Mouse (Mus musculus) kidney, embryonic 16.5 days (tissue): Measurements from ENCODE around the gene Pgc. TPM values are rescaled to one million over a fixed set of nuclear protein-coding genes. Genes with fewer than 3 reads are reported as not detected.

Source experiments
- ATAC-seq: fragments of 200-750 bp; cut with Nextera tagmentation; 2 replicates; pipeline ENCODE4 v1.8.0; 2017; ENCODE audit warnings: moderate TSS enrichment; ENCODE audit not compliant: low FRiP score, low TSS enrichment
- H3K27ac ChIP-seq: fragments of 300-500 bp; sonication (generic); 2 replicates; pipeline ENCODE4 v1.5.1; 2014; ENCODE audit warnings: low read length
- H3K27me3 ChIP-seq: fragments of 300-500 bp; sonication (generic); 2 replicates; pipeline ENCODE4 v1.6.1; 2014; ENCODE audit warnings: low read length, control low read depth, mixed read lengths; ENCODE audit not compliant: insufficient read depth
- H3K36me3 ChIP-seq: fragments of 300-500 bp; sonication (generic); 2 replicates; pipeline ENCODE4 v1.6.1; 2014; ENCODE audit warnings: low read length, control low read depth, mixed read lengths; ENCODE audit not compliant: insufficient read depth
- H3K4me1 ChIP-seq: fragments of 300-500 bp; sonication (generic); 2 replicates; pipeline ENCODE4 v1.6.1; 2014; ENCODE audit warnings: low read length, control low read depth, mixed read lengths; ENCODE audit not compliant: insufficient read depth
- H3K4me2 ChIP-seq: fragments of 300-500 bp; sonication (generic); replicated peaks from 2 replicates; pipeline ENCODE4 v1.6.1; 2014; ENCODE audit warnings: low read depth, low read length
- H3K4me3 ChIP-seq: fragments of 300-500 bp; sonication (generic); 2 replicates; pipeline ENCODE4 v1.5.1; 2014; ENCODE audit warnings: mild to moderate bottlenecking, low read length
- H3K9ac ChIP-seq: fragments of 300-500 bp; sonication (generic); replicated peaks from 2 replicates; pipeline ENCODE4 v1.6.1; 2014; ENCODE audit warnings: low read length
- H3K9me3 ChIP-seq: fragments of 300-500 bp; sonication (generic); 2 replicates; pipeline ENCODE4 v1.6.1; 2016; ENCODE audit warnings: low read length, control low read depth
- WGBS: fragments of 180-500 bp; shearing (Covaris S2); extraction: QIAGEN DNeasy Blood & Tissue Kit; methylation state at CpG from one replicate; pipeline ENCODE4 v1.1.7; 2014; 5-methylcytosine and 5-hydroxymethylcytosine counted together
- polyA plus RNA-seq: library from polyadenylated mRNA; unstranded; fragments of >200 nt; fragmentation: Nextera tagmentation; extraction: Ambion mirVana; gene quantifications from 2 replicates; pipeline ENCODE4 v1.2.1, GENCODE M21; 2015

The Pgc gene
- polyA plus RNA-seq, 1 experiment from 2014 or later, result 0.92 TPM

DNA sequence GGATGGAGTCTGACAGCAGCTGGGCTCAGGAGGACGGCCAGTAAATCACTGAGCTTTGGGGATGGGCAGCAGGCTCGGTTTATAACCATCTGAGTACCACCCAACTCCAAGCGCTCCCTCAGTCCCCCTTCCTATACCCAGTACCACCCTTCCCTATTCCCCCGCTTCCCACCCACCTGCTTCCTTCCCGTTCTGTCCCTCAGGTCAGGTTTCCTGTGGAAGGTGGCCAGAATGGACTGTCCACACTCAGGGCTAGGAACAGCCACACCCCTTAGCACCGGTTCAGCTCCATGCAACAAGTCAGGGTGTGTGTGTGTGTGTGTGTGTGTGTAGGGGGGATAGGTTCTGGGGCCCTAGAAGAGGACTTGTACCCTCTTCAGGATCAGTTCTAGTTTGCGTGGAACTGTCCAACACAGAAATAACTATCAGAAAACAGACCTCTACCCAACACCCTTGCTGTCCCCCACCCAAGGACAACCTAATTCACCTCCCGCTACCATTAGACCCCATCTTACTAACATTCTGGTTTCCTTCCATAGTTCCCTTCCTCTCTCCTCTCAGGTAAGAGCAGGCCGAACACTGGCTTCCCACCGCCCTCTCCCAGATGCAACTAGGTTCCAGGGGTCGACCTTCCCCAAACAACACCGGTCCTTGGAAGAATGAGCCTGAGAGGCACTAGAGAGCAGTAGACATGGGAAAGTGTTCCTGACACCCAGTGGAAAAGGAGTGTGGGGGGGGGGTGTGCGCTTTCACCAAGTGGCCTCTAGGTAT is 32.8 kb upstream of the Pgc start:
- ATAC-seq, result no peak
- H3K27ac ChIP-seq, result peak overlapping the region; percentile 74; the same call in 1 of the 2 replicates
- H3K4me2 ChIP-seq, result peak overlapping the region; percentile 83
- peak overlapping the region; percentile 85 for H3K9ac ChIP-seq
- H3K4me3 ChIP-seq, result peak overlapping the region; percentile 74
- H3K36me3 ChIP-seq, result no peaks in the 10 kb centered on the region
- H3K4me1 ChIP-seq, result peaks cover 24% of the 10 kb centered on the region
- no peaks in the 10 kb centered on the region for H3K9me3 ChIP-seq
- WGBS, result 31% methylated on average over 13 of the region's 13 CpGs
- no peaks in the 10 kb centered on the region; the same call in 1 of the 2 replicates for H3K27me3 ChIP-seq

DNA sequence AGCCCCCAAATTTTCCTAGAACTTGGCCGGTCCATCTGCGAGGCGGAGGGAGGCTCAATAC is 32.4 kb upstream of the Pgc start, which contains the start of gene Gm21981:
Gm21981 (minus strand) TSS at position 14 of the 61 bp plus-strand sequence.
- peak within 1 kb of the TSS; percentile 85 for H3K9ac ChIP-seq
- peak within 1 kb of the TSS; percentile 74 for H3K27ac ChIP-seq
- H3K9me3 ChIP-seq, result no peaks in the 10 kb centered on the region
- peak within 1 kb of the TSS; percentile 83 for H3K4me2 ChIP-seq
- ATAC-seq, result no peak
- peaks cover 22% of the 10 kb centered on the region for H3K4me1 ChIP-seq
- H3K27me3 ChIP-seq, result no peaks in the 10 kb centered on the region; the same call in 1 of the 2 replicates
- no peaks in the 10 kb centered on the region for H3K36me3 ChIP-seq
- peak within 1 kb of the TSS; percentile 74 for H3K4me3 ChIP-seq
- WGBS, result 0% methylated on average over 3 of the region's 3 CpGs

GRCm38 (mm10) chr17:47694503-47695336 is 31.9 kb upstream of the Pgc start, which contains the start of gene Prickle4:
Gene Prickle4 (minus strand): TSS chr17:47694736.
- H3K27me3 ChIP-seq, result no peaks in the 10 kb centered on the region; the same call in 1 of the 2 replicates
- H3K27ac ChIP-seq, result peak within 1 kb of the TSS; percentile 74
- no peaks in the 10 kb centered on the region for H3K36me3 ChIP-seq
- ATAC-seq, result peak; percentile 95
- WGBS, result under 1% methylated on average over 68 of the region's 82 CpGs
- peak within 1 kb of the TSS; percentile 74 for H3K4me3 ChIP-seq
- no peaks in the 10 kb centered on the region for H3K9me3 ChIP-seq
- H3K9ac ChIP-seq, result peak within 1 kb of the TSS; percentile 85
- peak within 1 kb of the TSS; percentile 83 for H3K4me2 ChIP-seq
- H3K4me1 ChIP-seq, result peaks cover 18% of the 10 kb centered on the region

- Histone ChIP-seq H3K9ac (peak overlapping the region; percentile 85), H3K4me3 (peak overlapping the region; percentile 74), H3K36me3 (peaks cover 3% of the 10 kb centered on the region; the same call in 1 of the 2 replicates), H3K4me1 (peaks cover 16% of the 10 kb centered on the region), H3K27me3 (no peaks in the 10 kb centered on the region; the same call in 1 of the 2 replicates), H3K9me3 (no peaks in the 10 kb centered on the region), H3K27ac (peak overlapping the region; percentile 74; the same call in 1 of the 2 replicates), H3K4me2 (peak overlapping the region; percentile 83)
- ATAC-seq, result no peak
- WGBS, result 0% methylated on average over 21 of the region's 23 CpGs
These were observed 31.3 kb upstream of the Pgc start for GRCm38 (mm10) chr17:47695337-47695710.

- Histone ChIP-seq H3K4me1 (peaks cover 20% of the 10 kb centered on the region), H3K27me3 (peaks cover 2% of the 10 kb centered on the region; the same call in 1 of the 2 replicates), H3K36me3 (peaks cover 16% of the 10 kb centered on the region), H3K9ac (no peak overlapping the region), H3K27ac (peak overlapping the region; percentile 40; the same call in 1 of the 2 replicates), H3K9me3 (no peaks in the 10 kb centered on the region), H3K4me2 (no peak overlapping the region), H3K4me3 (no peak overlapping the region)
- WGBS, result 78% methylated on average over 10 of the region's 10 CpGs
- ATAC-seq, result no peak
These were observed 28.5 kb upstream of the Pgc start for GRCm38 (mm10) chr17:47698156-47698555.

DNA sequence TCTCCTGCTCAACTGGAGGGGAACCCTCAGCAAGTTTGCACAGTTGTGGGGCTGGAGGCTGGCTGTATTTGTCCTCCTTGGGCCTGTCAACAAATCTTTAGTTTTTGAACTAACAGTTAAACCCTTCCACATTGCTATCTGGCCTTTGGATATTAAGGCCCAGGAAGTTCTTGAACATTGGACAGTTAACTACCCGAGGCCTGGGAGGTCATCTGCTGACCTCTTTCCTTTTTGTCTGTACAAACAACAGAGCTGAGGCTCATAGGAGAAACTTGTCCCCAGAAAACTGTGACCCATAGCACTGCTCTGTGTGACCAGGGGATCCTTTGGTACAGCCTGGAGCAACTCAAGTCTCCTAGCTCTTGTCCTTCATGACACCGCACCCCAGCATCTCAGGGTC is 27.6 kb upstream of the Pgc start:
- Histone ChIP-seq H3K27me3 (peaks cover 4% of the 10 kb centered on the region; the same call in 1 of the 2 replicates), H3K4me2 (no peak overlapping the region), H3K27ac (no peak overlapping the region), H3K9ac (no peak overlapping the region), H3K4me1 (peaks cover 14% of the 10 kb centered on the region), H3K9me3 (no peaks in the 10 kb centered on the region), H3K4me3 (no peak overlapping the region), H3K36me3 (peaks cover 19% of the 10 kb centered on the region)
- whole genome bisulfite sequencing, result 70% methylated on average over 2 of the region's 2 CpGs
- ATAC-seq, result no peak

DNA sequence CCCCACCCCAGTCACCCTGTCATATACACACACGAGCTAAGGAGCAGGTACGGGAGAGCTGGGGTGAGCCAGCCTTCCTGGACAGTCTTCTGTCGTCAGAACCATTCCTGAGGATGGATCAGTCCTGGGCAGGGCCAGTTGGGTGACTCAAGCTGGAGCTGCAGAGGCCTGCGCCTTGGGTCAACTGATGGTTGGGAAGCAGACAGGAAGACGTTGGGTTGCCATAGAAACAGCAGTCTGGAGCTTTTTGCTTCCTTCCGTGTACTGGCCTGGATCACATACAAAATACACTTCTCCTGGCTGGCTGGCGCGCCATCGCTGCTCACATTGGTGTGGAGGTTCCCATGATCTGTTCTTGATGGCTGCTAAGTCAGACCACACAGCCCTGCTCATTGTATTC is 24.8 kb upstream of the Pgc start:
- Histone ChIP-seq H3K27me3 (peaks cover 4% of the 10 kb centered on the region; the same call in 1 of the 2 replicates), H3K9ac (no peak overlapping the region), H3K9me3 (no peaks in the 10 kb centered on the region), H3K27ac (no peak overlapping the region), H3K4me2 (no peak overlapping the region), H3K36me3 (peaks cover 19% of the 10 kb centered on the region), H3K4me1 (peaks cover 5% of the 10 kb centered on the region; the same call in 1 of the 2 replicates), H3K4me3 (no peak overlapping the region)
- 74% methylated on average over 9 of the region's 9 CpGs for WGBS
- no peak for ATAC-seq

GRCm38 (mm10) chr17:47702548-47703345 is 23.9 kb upstream of the Pgc start:
- Histone ChIP-seq H3K27me3 (peaks cover 4% of the 10 kb centered on the region; the same call in 1 of the 2 replicates), H3K36me3 (peaks cover 19% of the 10 kb centered on the region), H3K9me3 (no peaks in the 10 kb centered on the region), H3K4me2 (no peak overlapping the region), H3K27ac (no peak overlapping the region), H3K9ac (no peak overlapping the region), H3K4me1 (peaks cover 5% of the 10 kb centered on the region; the same call in 1 of the 2 replicates), H3K4me3 (no peak overlapping the region)
- WGBS, result 37% methylated on average over 28 of the region's 28 CpGs
- no peak for ATAC-seq

DNA sequence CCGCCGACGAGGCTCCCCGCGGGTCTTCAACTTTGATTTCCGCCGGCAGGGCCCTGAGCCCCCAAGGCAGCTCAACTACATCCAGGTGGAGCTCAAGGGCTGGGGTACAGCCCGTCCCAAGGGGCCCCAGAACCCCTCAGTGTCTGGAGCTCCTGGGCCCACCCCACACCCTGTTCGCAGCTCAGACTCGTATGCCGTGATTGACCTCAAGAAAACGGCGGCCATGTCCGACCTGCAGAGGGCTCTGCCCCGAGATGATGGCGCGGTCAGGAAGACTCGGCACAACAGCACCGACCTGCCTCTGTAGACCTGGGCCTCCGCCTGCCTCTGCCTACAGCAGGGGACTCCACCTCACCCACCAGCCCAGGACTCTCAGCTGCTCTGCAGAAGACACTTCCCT is 23.1 kb upstream of the Pgc start:
- H3K4me3 ChIP-seq, result no peak overlapping the region
- no peak overlapping the region for H3K4me2 ChIP-seq
- ATAC-seq, result no peak
- H3K36me3 ChIP-seq, result peaks cover 19% of the 10 kb centered on the region
- WGBS, result 37% methylated on average over 20 of the region's 20 CpGs
- H3K4me1 ChIP-seq, result peaks cover 5% of the 10 kb centered on the region; the same call in 1 of the 2 replicates
- no peak overlapping the region for H3K27ac ChIP-seq
- H3K9ac ChIP-seq, result no peak overlapping the region
- H3K27me3 ChIP-seq, result peaks cover 4% of the 10 kb centered on the region; the same call in 1 of the 2 replicates
- no peaks in the 10 kb centered on the region for H3K9me3 ChIP-seq
